Mouse (Mus musculus): ENCODE data around the gene Tlr5.

DNA sequence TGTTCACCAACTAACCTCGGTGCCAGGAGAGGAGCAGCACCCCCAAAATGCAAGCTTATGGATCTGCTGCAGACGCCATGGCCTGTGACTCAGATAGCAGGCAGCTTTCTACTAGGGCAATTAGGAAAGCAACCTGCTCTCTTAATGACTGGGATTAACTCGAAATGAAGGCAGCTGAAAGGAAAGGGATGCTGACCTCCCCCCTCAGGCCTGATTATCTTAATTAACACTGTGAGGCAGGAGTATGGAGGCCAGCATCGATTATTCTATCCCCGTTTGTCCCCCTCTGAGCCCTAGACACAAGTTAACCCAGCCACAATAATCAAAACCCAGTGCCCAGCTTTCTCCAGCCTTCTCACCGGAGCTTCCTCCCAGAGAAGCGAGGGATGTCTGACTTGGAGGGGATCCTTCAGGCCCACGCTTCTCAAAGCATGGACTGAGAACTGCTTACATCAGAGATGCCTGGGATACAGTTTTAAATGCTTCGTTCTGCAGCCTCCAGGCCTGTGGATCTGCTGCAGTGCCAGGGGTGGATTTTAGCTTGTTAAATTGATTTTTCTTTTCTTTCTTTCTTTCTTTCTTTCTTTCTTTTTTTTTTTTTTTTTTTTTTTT lies 10.4 kb downstream of the Tlr5 start:
- TF ChIP-seq CHD2 (IDR thresholded peaks at IDR 0.05; ENCODE audit: low read length) = no peak
- no peak for TF ChIP-seq ZNF384 (IDR thresholded peaks at IDR 0.05; ENCODE audit: low read depth, low read length)
- no peak for TF ChIP-seq ETS1 (conservative IDR thresholded peaks at IDR 0.05; ENCODE audit: low read depth, low read length)
- TF ChIP-seq MAZ (IDR thresholded peaks at IDR 0.05; ENCODE audit: low read depth, low read length) = no peak
- no peak for TF ChIP-seq ZC3H11A (IDR thresholded peaks at IDR 0.05; ENCODE audit: low read depth, low read length)

Data from CH12.LX (cell line).